23 mouse cellular contexts compared by ENCODE assay signal in the genomic region with DNA sequence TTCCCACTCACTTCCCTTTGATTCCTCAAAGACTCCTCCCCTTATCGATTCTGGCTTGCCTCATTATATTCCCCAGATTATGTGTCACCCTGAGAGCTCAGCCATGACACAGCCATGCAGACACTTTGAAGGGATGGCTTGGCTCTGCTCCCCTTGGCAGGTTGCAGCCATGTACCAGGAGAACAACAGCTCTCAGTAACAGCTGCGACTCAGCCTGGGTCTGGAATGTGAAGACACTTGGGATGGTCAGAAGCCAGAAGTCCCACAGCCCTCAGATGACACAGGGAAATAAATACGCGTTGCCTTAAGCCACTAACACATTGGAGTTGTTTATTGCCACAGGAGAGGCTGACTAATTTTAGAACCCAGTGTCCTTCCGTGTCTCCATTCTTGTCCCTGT.
DNase-seq lines count a peak whose midpoint lies in the region; ATAC-seq and TF ChIP-seq lines count a peak whose summit lies in the region.
"Had no signal": no experiment of that assay in that cellular context is flagged by ENCODE, and none has a peak within 500 bp of the region (broad histone marks: within the 10 kb centered on the region; RNA-seq: fewer than 3 reads in every experiment).

No protein-coding gene starts in this region.

- intact Hi-C loops in heart, postnatal 10 days (cut with DNase I), result loop anchor here (5.0 kb wide), 1 partner anchor 59 kb away; no protein-coding TSS in a partner anchor

- WGBS in heart, embryonic 12.5 days, result 57% methylated on average over 5 of the region's 5 CpGs
- WGBS in limb, embryonic 14.5 days, result 68% methylated on average over 5 of the region's 5 CpGs
- 83% methylated on average over 5 of the region's 5 CpGs for WGBS in limb, embryonic 10.5 days
- WGBS in limb, embryonic 15.5 days, result 64% methylated on average over 5 of the region's 5 CpGs

- H3K36me3 ChIP-seq in heart, embryonic 12.5 days, result no peaks in the 10 kb centered on the region
- H3K36me3 ChIP-seq in limb, embryonic 14.5 days (ENCODE audit: control insufficient read depth, insufficient read depth, low read length), result no peaks in the 10 kb centered on the region
- H3K36me3 ChIP-seq in limb, embryonic 10.5 days, result no peaks in the 10 kb centered on the region
- H3K36me3 ChIP-seq in limb, embryonic 15.5 days, result no peaks in the 10 kb centered on the region
- H3K36me3 ChIP-seq: embryonic facial prominence, embryonic 13.5 days; limb, embryonic 12.5 days; liver, embryonic 15.5 days; midbrain, embryonic 12.5 days; neural tube, embryonic 15.5 days had no signal

- no peak overlapping the region for H3K27ac ChIP-seq in heart, embryonic 12.5 days (ENCODE audit: poor library complexity, severe bottlenecking)
- H3K27ac ChIP-seq in limb, embryonic 14.5 days (replicated peaks; ENCODE audit: low read depth, low read length), result no peak overlapping the region
- no peak overlapping the region; the same call in 1 of the 2 replicates for H3K27ac ChIP-seq in limb, embryonic 10.5 days
- no peak overlapping the region for H3K27ac ChIP-seq in limb, embryonic 15.5 days
- H3K27ac ChIP-seq: embryonic facial prominence, embryonic 13.5 days; kidney, postnatal 0 days; left cerebral cortex, adult 2 months; limb, embryonic 12.5 days; liver, embryonic 15.5 days; midbrain, embryonic 12.5 days; neural tube, embryonic 15.5 days had no signal

- no peak overlapping the region for H3K4me3 ChIP-seq in heart, embryonic 12.5 days
- no peak overlapping the region for H3K4me3 ChIP-seq in limb, embryonic 14.5 days (replicated peaks; ENCODE audit: low read length)
- no peak overlapping the region for H3K4me3 ChIP-seq in limb, embryonic 10.5 days
- no peak overlapping the region for H3K4me3 ChIP-seq in limb, embryonic 15.5 days
- H3K4me3 ChIP-seq: embryonic facial prominence, embryonic 13.5 days; left cerebral cortex, adult 2 months; limb, embryonic 12.5 days; liver, embryonic 15.5 days; midbrain, embryonic 12.5 days; neural tube, embryonic 15.5 days had no signal

- TF ChIP-seq POLR2A in limb, embryonic 14.5 days (IDR thresholded peaks at IDR 0.05; ENCODE audit: borderline replicate concordance, extremely low read depth, insufficient read depth, insufficient read length), result no peak

- peak; percentile 27 to 37 for DNase-seq in heart, postnatal 10 days
- no peak for DNase-seq in limb, embryonic 14.5 days (ENCODE audit: low spot score)
- DNase-seq in limb, embryonic 10.5 days (ENCODE audit: low spot score), result no peak
- DNase-seq in gastrocnemius, adult 18-20 months (ENCODE audit: low spot score), result peak; percentile 5
- DNase-seq in urinary bladder, postnatal 36 days (ENCODE audit: low spot score in 2 of 2), result no peak
- DNase-seq in adrenal gland, postnatal 10 days, result no peak
- DNase-seq: adrenal gland, adult 8-10 months; cerebellum, adult 11-12 months; forebrain, postnatal 0 days; heart, postnatal 36 days; spleen, adult 18-20 months; thymus, postnatal 25 days had no signal

- no peak overlapping the region for H3K4me2 ChIP-seq in heart, embryonic 12.5 days
- no peak overlapping the region for H3K4me2 ChIP-seq in limb, embryonic 14.5 days (replicated peaks; ENCODE audit: low read depth, low read length, severe bottlenecking)
- no peak overlapping the region for H3K4me2 ChIP-seq in limb, embryonic 15.5 days
- H3K4me2 ChIP-seq: embryonic facial prominence, embryonic 13.5 days; limb, embryonic 12.5 days; liver, embryonic 15.5 days; midbrain, embryonic 12.5 days; neural tube, embryonic 15.5 days had no signal

- ATAC-seq in heart, embryonic 12.5 days (ENCODE audit: insufficient number of reproducible peaks, low FRiP score), result no peak
- 0 out of 2 replicates have a peak, but pooled peaks have one; percentile 44 for ATAC-seq in limb, embryonic 14.5 days (ENCODE audit: low FRiP score, low read depth)
- peak; percentile 40; the same call in 1 of the 2 replicates for ATAC-seq in limb, embryonic 15.5 days (ENCODE audit: insufficient number of reproducible peaks, low FRiP score, low TSS enrichment, low read depth)
- ATAC-seq: forebrain, postnatal 0 days; hindbrain, embryonic 16.5 days; intestine, postnatal 0 days had no signal

- H3K27me3 ChIP-seq in heart, embryonic 12.5 days (replicated peaks), result no peaks in the 10 kb centered on the region
- H3K27me3 ChIP-seq in limb, embryonic 14.5 days (ENCODE audit: control insufficient read depth, insufficient read depth, low read length), result no peaks in the 10 kb centered on the region
- no peaks in the 10 kb centered on the region for H3K27me3 ChIP-seq in limb, embryonic 10.5 days (ENCODE audit: low read depth, poor library complexity, severe bottlenecking)
- no peaks in the 10 kb centered on the region for H3K27me3 ChIP-seq in limb, embryonic 15.5 days
- H3K27me3 ChIP-seq: embryonic facial prominence, embryonic 13.5 days; limb, embryonic 12.5 days; liver, embryonic 15.5 days; midbrain, embryonic 12.5 days; neural tube, embryonic 15.5 days had no signal

- H3K9ac ChIP-seq in heart, embryonic 12.5 days, result no peak overlapping the region
- no peak overlapping the region for H3K9ac ChIP-seq in limb, embryonic 14.5 days (ENCODE audit: low read depth, low read length, severe bottlenecking)
- H3K9ac ChIP-seq in limb, embryonic 15.5 days, result no peak overlapping the region
- H3K9ac ChIP-seq: embryonic facial prominence, embryonic 13.5 days; forebrain, postnatal 0 days; limb, embryonic 12.5 days; liver, embryonic 15.5 days; midbrain, embryonic 12.5 days; neural tube, embryonic 15.5 days had no signal

- no peaks in the 10 kb centered on the region for H3K4me1 ChIP-seq in heart, embryonic 12.5 days (replicated peaks)
- peaks cover 3% of the 10 kb centered on the region; the same call in 1 of the 2 replicates for H3K4me1 ChIP-seq in limb, embryonic 14.5 days (ENCODE audit: control insufficient read depth, insufficient read depth, low read length)
- peaks cover 8% of the 10 kb centered on the region for H3K4me1 ChIP-seq in limb, embryonic 10.5 days
- no peaks in the 10 kb centered on the region for H3K4me1 ChIP-seq in limb, embryonic 15.5 days
- H3K4me1 ChIP-seq: liver, embryonic 15.5 days; midbrain, embryonic 12.5 days; neural tube, embryonic 15.5 days had no signal

- H3K9me3 ChIP-seq in heart, embryonic 12.5 days (replicated peaks), result no peaks in the 10 kb centered on the region
- no peaks in the 10 kb centered on the region for H3K9me3 ChIP-seq in limb, embryonic 14.5 days (ENCODE audit: control insufficient read depth, low read length)
- no peaks in the 10 kb centered on the region for H3K9me3 ChIP-seq in limb, embryonic 10.5 days (replicated peaks)
- no peaks in the 10 kb centered on the region for H3K9me3 ChIP-seq in limb, embryonic 15.5 days
- H3K9me3 ChIP-seq: embryonic facial prominence, embryonic 13.5 days; limb, embryonic 12.5 days; liver, embryonic 15.5 days; midbrain, embryonic 12.5 days; neural tube, embryonic 15.5 days had no signal

Comparison
In these comparisons a context has a peak if more than half of its experiments do, and no peak if none do; other contexts are left out.
1. DNase-seq: peak in heart, postnatal 10 days (2 of 2) and gastrocnemius, adult 18-20 months (single experiment); none in limb, embryonic 14.5 days (single experiment), limb, embryonic 10.5 days (single experiment), urinary bladder, postnatal 36 days (0 of 2) and adrenal gland, postnatal 10 days (single experiment).